Mouse (Mus musculus): ENCODE measurements around the gene Rerg. TPM values are rescaled to one million over a fixed set of nuclear protein-coding genes. Genes with fewer than 3 reads are reported as not detected.

Rerg gene
- polyA plus RNA-seq, 1 experiment, result not detected

DNA sequence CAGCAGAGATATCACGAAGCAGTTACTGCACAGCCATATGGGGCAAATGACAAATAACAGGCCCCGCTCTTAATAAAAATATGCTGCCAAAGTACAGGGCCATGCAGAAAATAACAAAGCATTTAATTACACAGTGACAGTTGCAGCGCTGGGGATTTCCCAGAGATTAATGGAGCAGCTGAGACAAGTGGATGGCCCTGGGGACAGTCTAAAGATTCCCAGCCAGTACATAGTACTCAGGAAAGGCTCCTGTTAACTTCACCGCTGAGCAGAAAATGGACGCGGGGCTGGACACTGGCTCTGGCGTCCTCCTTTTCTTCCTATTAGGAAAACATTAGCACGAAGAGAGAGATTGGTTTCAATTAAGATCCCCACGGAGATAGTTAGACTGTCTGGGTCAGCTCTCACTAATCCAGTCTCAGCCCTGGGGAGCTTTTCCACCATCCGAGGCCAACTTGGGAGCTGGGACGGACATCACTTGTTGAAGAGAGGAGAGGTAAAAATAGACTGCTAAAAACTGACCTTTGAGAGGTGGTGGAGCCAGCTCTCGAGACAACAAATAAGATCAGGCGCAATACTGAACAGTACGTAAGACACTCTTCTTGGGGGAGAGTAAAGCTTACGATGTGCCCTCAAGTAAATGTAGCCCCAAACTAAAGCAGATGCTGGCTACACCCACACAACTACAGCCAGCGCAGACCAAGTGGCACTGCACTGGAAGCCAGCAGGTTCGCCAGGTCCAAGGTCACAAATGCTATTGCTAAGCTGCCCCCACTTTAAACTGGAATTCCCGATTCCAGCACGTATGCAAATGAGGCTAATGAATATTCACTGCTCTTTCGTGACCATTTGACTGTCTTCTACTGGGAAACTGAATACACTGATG lies 34.5 kb downstream of the Rerg start:
- no peak overlapping the region for H3K4me3 ChIP-seq (replicated peaks; ENCODE audit: control insufficient read depth, low read depth, low read length)
- no peak overlapping the region for H3K27ac ChIP-seq (ENCODE audit: control insufficient read depth, insufficient read depth, low read depth, low read length, poor library complexity)
- H3K4me1 ChIP-seq (ENCODE audit: control insufficient read depth, insufficient read depth, low read length), result no peaks in the 10 kb centered on the region
- no peak for TF ChIP-seq POLR2A (IDR thresholded peaks at IDR 0.05; ENCODE audit: borderline replicate concordance, control insufficient read depth, low read depth, low read length)
- no peak for TF ChIP-seq CTCF (IDR thresholded peaks at IDR 0.05; ENCODE audit: control insufficient read depth, insufficient read depth, low read length)
- 84% methylated on average over 20 of the region's 20 CpGs for WGBS

DNA sequence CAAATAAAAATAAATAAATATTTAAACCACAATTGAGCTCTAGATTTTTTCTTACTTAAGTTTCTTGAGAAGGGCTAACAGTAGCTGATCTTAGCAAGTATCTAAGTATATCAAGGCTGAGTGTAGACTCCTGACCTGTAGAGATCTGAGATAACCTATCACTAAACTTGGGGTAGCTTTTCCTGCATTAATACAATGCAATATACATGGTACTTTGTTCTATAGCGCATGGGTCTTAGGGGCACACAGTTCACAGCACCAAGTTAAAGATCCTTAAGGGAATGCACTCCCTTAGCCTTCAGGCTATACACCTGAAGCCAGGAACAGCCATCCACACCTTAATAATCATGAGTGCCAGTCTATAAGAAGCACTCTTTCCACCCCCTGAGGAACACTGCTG lies 38.5 kb downstream of the Rerg start:
- Histone ChIP-seq H3K27ac (ENCODE audit: control insufficient read depth, insufficient read depth, low read depth, low read length, poor library complexity) (no peak overlapping the region), H3K4me1 (ENCODE audit: control insufficient read depth, insufficient read depth, low read length) (no peaks in the 10 kb centered on the region; the same call in 1 of the 2 replicates), H3K4me3 (replicated peaks; ENCODE audit: control insufficient read depth, low read depth, low read length) (no peak overlapping the region)
- WGBS, result 82% methylated on average over 1 of the region's 1 CpGs
- no peak for TF ChIP-seq POLR2A (IDR thresholded peaks at IDR 0.05; ENCODE audit: borderline replicate concordance, control insufficient read depth, low read depth, low read length)
- TF ChIP-seq CTCF (IDR thresholded peaks at IDR 0.05; ENCODE audit: control insufficient read depth, insufficient read depth, low read length), result no peak

DNA sequence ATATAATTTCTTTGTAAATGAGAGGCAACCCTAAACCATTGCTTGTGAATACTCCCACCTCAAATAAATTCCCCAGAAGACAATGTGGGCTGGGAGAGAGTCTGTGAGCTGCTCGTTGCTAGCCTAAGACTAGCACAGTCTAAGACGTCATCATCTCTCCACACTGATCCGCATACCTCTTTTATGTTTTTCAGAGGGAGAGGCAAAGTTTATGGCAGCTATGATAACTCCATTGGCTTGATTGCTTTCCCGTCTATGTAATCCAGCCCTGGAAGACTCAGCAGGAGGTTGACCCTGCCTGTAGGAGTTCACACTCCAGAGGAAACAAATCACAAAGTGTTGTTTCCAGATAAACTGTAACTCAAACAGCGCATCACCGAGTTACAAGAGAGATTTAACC lies 38.9 kb downstream of the Rerg start:
- TF ChIP-seq POLR2A (IDR thresholded peaks at IDR 0.05; ENCODE audit: borderline replicate concordance, control insufficient read depth, low read depth, low read length), result no peak
- no peak for TF ChIP-seq CTCF (IDR thresholded peaks at IDR 0.05; ENCODE audit: control insufficient read depth, insufficient read depth, low read length)
- 82% methylated on average over 6 of the region's 6 CpGs for WGBS
- no peak overlapping the region for H3K27ac ChIP-seq (ENCODE audit: control insufficient read depth, insufficient read depth, low read depth, low read length, poor library complexity)

DNA sequence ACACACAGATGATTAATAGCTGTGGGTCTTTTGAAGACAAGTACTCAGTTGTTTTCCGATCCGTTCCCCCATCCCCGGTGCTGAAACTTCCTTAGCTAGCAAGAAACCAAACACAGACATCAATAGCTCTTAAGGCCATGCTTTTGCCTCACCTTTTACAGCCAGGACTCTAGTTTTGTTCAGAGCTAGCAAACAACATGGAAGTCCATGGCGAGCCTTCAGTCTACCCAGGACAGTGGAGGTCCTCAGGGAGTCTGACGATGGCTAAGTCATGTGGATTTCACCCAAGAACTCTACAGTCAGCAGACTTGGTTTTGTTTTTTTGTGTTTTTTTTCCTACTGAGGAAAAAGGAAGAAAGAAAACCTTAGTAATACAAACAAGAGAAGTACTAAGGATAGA lies 43.4 kb downstream of the Rerg start:
- WGBS, result 49% methylated on average over 5 of the region's 5 CpGs
- Histone ChIP-seq H3K27ac (ENCODE audit: control insufficient read depth, insufficient read depth, low read depth, low read length, poor library complexity) (no peak overlapping the region), H3K4me3 (replicated peaks; ENCODE audit: control insufficient read depth, low read depth, low read length) (no peak overlapping the region), H3K4me1 (ENCODE audit: control insufficient read depth, insufficient read depth, low read length) (no peaks in the 10 kb centered on the region; the same call in 1 of the 2 replicates)
- TF ChIP-seq CTCF (IDR thresholded peaks at IDR 0.05; ENCODE audit: control insufficient read depth, insufficient read depth, low read length) (no peak), POLR2A (IDR thresholded peaks at IDR 0.05; ENCODE audit: borderline replicate concordance, control insufficient read depth, low read depth, low read length) (no peak)

More for the DNA sequence above, 38.9 kb downstream of the Rerg start:
- no peak overlapping the region for H3K4me3 ChIP-seq (replicated peaks; ENCODE audit: control insufficient read depth, low read depth, low read length)
- no peaks in the 10 kb centered on the region; the same call in 1 of the 2 replicates for H3K4me1 ChIP-seq (ENCODE audit: control insufficient read depth, insufficient read depth, low read length)

DNA sequence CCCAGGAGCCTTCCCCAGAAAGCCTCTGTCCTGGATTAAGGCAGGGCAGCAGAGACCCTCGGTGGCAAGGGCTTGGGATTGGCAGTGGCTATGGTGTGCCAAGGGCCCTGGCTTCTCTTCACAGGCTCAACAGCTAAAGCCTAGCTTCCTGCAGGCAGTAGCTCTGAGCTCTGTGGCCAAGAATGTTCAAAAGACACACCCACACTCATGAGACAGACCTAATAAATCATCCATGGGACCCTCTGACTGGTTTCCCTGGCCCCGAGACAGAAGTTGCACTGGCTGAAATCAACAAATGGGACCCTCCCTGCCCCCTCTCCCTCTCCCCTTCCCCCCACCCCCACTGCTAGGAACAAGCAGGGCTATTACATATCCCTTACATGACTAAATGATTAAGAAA lies 44.1 kb downstream of the Rerg start:
- TF ChIP-seq CTCF (IDR thresholded peaks at IDR 0.05; ENCODE audit: control insufficient read depth, insufficient read depth, low read length), result no peak
- no peak for TF ChIP-seq POLR2A (IDR thresholded peaks at IDR 0.05; ENCODE audit: borderline replicate concordance, control insufficient read depth, low read depth, low read length)
- H3K4me1 ChIP-seq (ENCODE audit: control insufficient read depth, insufficient read depth, low read length), result no peaks in the 10 kb centered on the region; the same call in 1 of the 2 replicates
- H3K4me3 ChIP-seq (replicated peaks; ENCODE audit: control insufficient read depth, low read depth, low read length), result no peak overlapping the region
- 27% methylated on average over 2 of the region's 2 CpGs for WGBS
- no peak overlapping the region for H3K27ac ChIP-seq (ENCODE audit: control insufficient read depth, insufficient read depth, low read depth, low read length, poor library complexity)

DNA sequence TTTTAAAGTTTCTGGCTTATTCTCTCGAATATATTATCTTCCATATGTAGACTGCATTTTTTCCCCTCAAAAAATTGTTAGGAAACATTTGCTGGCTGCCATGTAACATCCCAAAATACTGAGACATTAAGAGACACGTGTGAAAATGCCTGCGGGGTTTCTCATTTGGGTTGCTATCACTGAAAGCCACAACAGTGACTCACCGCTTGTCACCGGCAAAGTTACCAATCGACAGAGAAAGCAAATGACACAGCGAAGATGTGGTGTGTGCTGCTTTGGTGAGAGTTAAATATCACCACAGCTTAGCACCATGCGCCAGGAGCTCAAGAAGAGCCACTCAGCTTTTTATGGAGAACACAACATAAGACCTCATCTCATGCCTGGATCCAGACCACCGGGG lies 44.9 kb downstream of the Rerg start:
- 26% methylated on average over 9 of the region's 9 CpGs for WGBS
- H3K4me1 ChIP-seq (ENCODE audit: control insufficient read depth, insufficient read depth, low read length), result no peaks in the 10 kb centered on the region; the same call in 1 of the 2 replicates
- H3K4me3 ChIP-seq (replicated peaks; ENCODE audit: control insufficient read depth, low read depth, low read length), result no peak overlapping the region
- TF ChIP-seq POLR2A (IDR thresholded peaks at IDR 0.05; ENCODE audit: borderline replicate concordance, control insufficient read depth, low read depth, low read length) (no peak), CTCF (IDR thresholded peaks at IDR 0.05; ENCODE audit: control insufficient read depth, insufficient read depth, low read length) (no peak)
- H3K27ac ChIP-seq (ENCODE audit: control insufficient read depth, insufficient read depth, low read depth, low read length, poor library complexity), result no peak overlapping the region

DNA sequence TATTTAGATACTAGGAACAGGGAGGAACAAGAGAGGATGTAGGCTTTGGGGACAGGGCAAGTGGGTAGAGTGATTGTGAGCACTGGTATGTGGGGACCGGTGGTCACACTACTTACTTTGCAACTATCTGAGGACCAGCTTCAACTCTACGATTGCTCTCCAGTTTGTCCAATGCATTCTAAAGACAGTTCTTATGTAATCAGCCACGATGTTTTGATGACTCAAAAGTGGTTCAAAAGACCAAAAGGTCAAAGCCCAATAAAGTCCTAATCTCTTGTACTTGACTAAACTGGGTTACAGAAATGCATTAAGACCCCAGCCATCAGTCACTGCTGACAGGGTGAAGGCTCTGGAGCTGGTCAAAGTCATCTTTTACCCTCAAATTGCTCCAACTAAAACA lies 45.3 kb downstream of the Rerg start:
- WGBS, result 48% methylated on average over 3 of the region's 3 CpGs
- TF ChIP-seq CTCF (IDR thresholded peaks at IDR 0.05; ENCODE audit: control insufficient read depth, insufficient read depth, low read length), result no peak
- H3K4me3 ChIP-seq (replicated peaks; ENCODE audit: control insufficient read depth, low read depth, low read length), result no peak overlapping the region

DNA sequence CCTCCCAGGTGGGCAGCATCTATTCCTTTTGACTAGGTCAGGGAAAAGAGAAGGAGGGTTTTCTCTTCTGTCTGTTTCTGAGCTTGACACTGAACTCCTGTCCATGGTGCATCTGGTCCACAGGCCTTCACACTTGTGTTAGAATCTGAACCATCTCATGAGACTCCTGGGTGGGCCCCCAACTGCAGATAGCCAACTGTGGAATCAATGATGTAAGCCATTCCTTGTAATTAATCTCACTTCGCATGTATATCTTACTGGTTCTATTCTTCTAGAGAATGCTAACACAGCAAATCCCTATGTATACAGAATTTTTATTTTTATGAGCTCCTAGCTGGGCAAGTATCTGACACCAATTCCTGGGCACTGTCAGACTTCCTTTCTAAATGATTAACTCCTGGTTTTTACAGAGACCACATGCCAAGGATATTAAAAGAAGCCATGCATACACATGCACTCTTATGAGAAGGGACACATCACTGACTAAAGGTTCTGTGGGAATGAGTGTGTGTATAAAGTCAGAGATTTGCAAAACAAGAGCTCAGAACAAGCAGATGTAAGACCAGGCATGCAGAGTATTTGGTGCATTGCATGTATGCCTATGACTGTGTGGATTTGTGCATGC lies 53.3 kb downstream of the Rerg start:
- no peak overlapping the region for H3K27ac ChIP-seq (ENCODE audit: control insufficient read depth, insufficient read depth, low read depth, low read length, poor library complexity)
- 98% methylated on average over 1 of the region's 1 CpGs for WGBS
- H3K4me3 ChIP-seq (replicated peaks; ENCODE audit: control insufficient read depth, low read depth, low read length), result no peak overlapping the region
- H3K4me1 ChIP-seq (ENCODE audit: control insufficient read depth, insufficient read depth, low read length), result no peaks in the 10 kb centered on the region
- TF ChIP-seq CTCF (IDR thresholded peaks at IDR 0.05; ENCODE audit: control insufficient read depth, insufficient read depth, low read length) (no peak), POLR2A (IDR thresholded peaks at IDR 0.05; ENCODE audit: borderline replicate concordance, control insufficient read depth, low read depth, low read length) (no peak)

More for the DNA sequence above, 45.3 kb downstream of the Rerg start:
- Histone ChIP-seq H3K27ac (ENCODE audit: control insufficient read depth, insufficient read depth, low read depth, low read length, poor library complexity) (no peak overlapping the region), H3K4me1 (ENCODE audit: control insufficient read depth, insufficient read depth, low read length) (no peaks in the 10 kb centered on the region; the same call in 1 of the 2 replicates)

Data from bone marrow, adult 2 months (tissue).